Mouse (Mus musculus) kidney, adult 18-20 months (tissue): ENCODE measurements around the gene Fbxl2.
"Not testable (repeated sequence)": the region's sequence is repeated elsewhere in the genome, so short reads cannot be mapped to it uniquely, and the experiment has no call there.

ENCODE experiments used
- DNase-seq: peaks from one replicate; pipeline ENCODE4 v3.0.0; 2021

Gene Fbxl2

GRCm38 (mm10) chr9:114046028-114046427 is at the start of gene Fbxl2:
Gene Fbxl2 (minus strand): TSS chr9:114046191.
- DNase-seq: no peak

GRCm38 (mm10) chr9:114094854-114095253 is 48.9 kb upstream of the Fbxl2 start:
- DNase-seq: no peak

- not testable (repeated sequence) for DNase-seq
Measured at GRCm38 (mm10) chr9:114092188-114092587, 46.2 kb upstream of the Fbxl2 start.

- DNase-seq: not testable (repeated sequence)
Measured at GRCm38 (mm10) chr9:114088885-114089284, 42.9 kb upstream of the Fbxl2 start.

GRCm38 (mm10) chr9:114087106-114087815 is 41.3 kb upstream of the Fbxl2 start:
- DNase-seq: no peak

GRCm38 (mm10) chr9:114086422-114086821 is 40.4 kb upstream of the Fbxl2 start:
- no peak for DNase-seq

GRCm38 (mm10) chr9:114073681-114074080 is 27.7 kb upstream of the Fbxl2 start:
- DNase-seq: no peak

- DNase-seq: peak; percentile 4
Measured at GRCm38 (mm10) chr9:114069372-114069771, 23.4 kb upstream of the Fbxl2 start.

- no peak for DNase-seq
Measured at GRCm38 (mm10) chr9:114068494-114069053, 22.6 kb upstream of the Fbxl2 start.

- no peak for DNase-seq
Measured at GRCm38 (mm10) chr9:114057090-114057796, 11.3 kb upstream of the Fbxl2 start, which contains the start of gene Susd5. Gene Susd5 (plus strand): TSS chr9:114057140.

- no peak for DNase-seq
Measured at GRCm38 (mm10) chr9:114052866-114053265, 6.9 kb upstream of the Fbxl2 start.

- DNase-seq: no peak
Measured at GRCm38 (mm10) chr9:114052031-114052430, 6.0 kb upstream of the Fbxl2 start.

- no peak for DNase-seq
Measured at GRCm38 (mm10) chr9:114050778-114051177, 4.8 kb upstream of the Fbxl2 start.

GRCm38 (mm10) chr9:114050106-114050505 is 4.1 kb upstream of the Fbxl2 start:
- DNase-seq: no peak

GRCm38 (mm10) chr9:114046676-114047075 is 685 bp upstream of the Fbxl2 start:
- DNase-seq: no peak

- peak; percentile 7 for DNase-seq
Measured at GRCm38 (mm10) chr9:114044446-114044845, 1.5 kb downstream of the Fbxl2 start.

GRCm38 (mm10) chr9:114042490-114042889 is 3.5 kb downstream of the Fbxl2 start:
- DNase-seq: no peak

- no peak for DNase-seq
Measured at GRCm38 (mm10) chr9:114040945-114041344, 5.0 kb downstream of the Fbxl2 start.

- peak; percentile 46 for DNase-seq
Measured at GRCm38 (mm10) chr9:114026261-114026934, 19.6 kb downstream of the Fbxl2 start.

- DNase-seq: no peak
Measured at GRCm38 (mm10) chr9:114025846-114026245, 20.1 kb downstream of the Fbxl2 start.

GRCm38 (mm10) chr9:114025182-114025581 is 20.8 kb downstream of the Fbxl2 start:
- DNase-seq: no peak

GRCm38 (mm10) chr9:114022141-114022540 is 23.9 kb downstream of the Fbxl2 start:
- DNase-seq: no peak

- DNase-seq: no peak
Measured at GRCm38 (mm10) chr9:114019012-114019762, 26.8 kb downstream of the Fbxl2 start.
